Mouse (Mus musculus) G1E (cell line): ENCODE measurements at regions not wholly inside any gene's neighbourhood (a gene's known extent, or its start where the extent isn't known, plus 50 kb on each side); places are given as distances from the start of the nearest gene placed in this dataset.

Experiments used
- ATAC-seq: 2 replicates; pipeline ENCODE4 v1.8.0; 2016; ENCODE audit warnings: mild to moderate bottlenecking; ENCODE audit not compliant: insufficient number of reproducible peaks, poor library complexity, low FRiP score, severe bottlenecking; ENCODE audit errors: extremely low read depth
- DNase-seq: peaks from one replicate; pipeline ENCODE4 v3.0.0; 2012; ENCODE audit warnings: low spot score
- H3K27me3 ChIP-seq: 2 replicates; pipeline ENCODE4 v1.6.1; 2012; ENCODE audit warnings: mild to moderate bottlenecking, low read length, inconsistent platforms; ENCODE audit not compliant: insufficient read depth
- H3K36me3 ChIP-seq: replicated peaks from 2 replicates; pipeline ENCODE3; 2012; ENCODE audit warnings: mild to moderate bottlenecking, inconsistent platforms
- H3K4me1 ChIP-seq: 2 replicates; pipeline ENCODE4 v1.6.1; 2012; ENCODE audit warnings: low read depth, low read length, inconsistent platforms, mixed read lengths; ENCODE audit not compliant: insufficient read depth
- H3K4me3 ChIP-seq: 2 replicates; pipeline ENCODE4 v1.5.1; 2012; ENCODE audit warnings: low read depth, mild to moderate bottlenecking, inconsistent platforms, low read length, moderate library complexity, mixed read lengths
- H3K9me3 ChIP-seq: replicated peaks from 2 replicates; pipeline ENCODE4 v1.6.1; 2012; ENCODE audit warnings: inconsistent platforms
- CTCF ChIP-seq: IDR thresholded peaks from 2 replicates; pipeline ENCODE4 v1.5.1; 2012; ENCODE audit warnings: low read depth, low read length, inconsistent platforms, mixed read lengths
- GATA1 ChIP-seq: IDR thresholded peaks from 2 replicates; pipeline ENCODE4 v1.6.1; 2012; ENCODE audit warnings: borderline replicate concordance, low read length, inconsistent platforms, mixed read lengths
- GATA2 ChIP-seq: IDR thresholded peaks from 2 replicates; pipeline ENCODE4 v1.6.1; 2012; ENCODE audit warnings: low read depth, low read length, inconsistent platforms, borderline replicate concordance
- POLR2AphosphoS5 ChIP-seq: IDR thresholded peaks from 2 replicates; pipeline ENCODE4 v1.6.1; 2012; ENCODE audit warnings: low read depth, low read length, inconsistent platforms; ENCODE audit not compliant: insufficient replicate concordance
- TAL1 ChIP-seq: conservative IDR thresholded peaks from 2 replicates; pipeline ENCODE4 v1.6.1; 2012; ENCODE audit warnings: low read depth, low read length, inconsistent platforms, mixed read lengths

GRCm38 (mm10) chr5:37932086-37932759 is 106.3 kb upstream of the Stx18 start:
- Histone ChIP-seq H3K4me1 (no peaks in the 10 kb centered on the region), H3K27me3 (peaks cover 2% of the 10 kb centered on the region; the same call in 1 of the 2 replicates), H3K9me3 (no peaks in the 10 kb centered on the region; the same call in 1 of the 2 replicates), H3K4me3 (no peak overlapping the region), H3K36me3 (no peaks in the 10 kb centered on the region)
- no peak for ATAC-seq
- DNase-seq: no peak
- TF ChIP-seq GATA1: no peak
- TF ChIP-seq TAL1: no peak
- TF ChIP-seq POLR2AphosphoS5: no peak
- no peak for TF ChIP-seq GATA2
- TF ChIP-seq CTCF: no peak

DNA sequence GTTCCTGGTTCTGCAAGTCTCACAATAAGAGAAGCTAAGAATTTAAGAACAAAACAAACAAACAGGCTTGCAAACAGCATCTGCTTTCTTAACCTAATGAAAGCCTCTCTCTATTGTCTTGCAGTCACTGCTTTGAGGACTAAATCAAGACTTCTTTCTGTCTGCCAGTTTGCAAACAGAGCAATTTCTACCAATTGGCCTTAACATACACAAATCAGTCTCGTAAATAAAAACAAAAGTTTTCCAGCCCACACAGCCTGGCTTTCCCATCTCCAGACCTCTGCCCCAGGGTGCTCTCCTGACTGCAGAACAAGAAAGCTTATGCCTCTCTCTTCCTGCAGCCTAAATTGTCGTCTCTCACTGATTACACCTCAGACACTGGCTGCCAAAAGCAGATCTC is 96.1 kb upstream of the Msx1 start:
- no peaks in the 10 kb centered on the region for H3K27me3 ChIP-seq
- ATAC-seq (no peak), DNase-seq (no peak)
- no peaks in the 10 kb centered on the region for H3K36me3 ChIP-seq
- TF ChIP-seq POLR2AphosphoS5: no peak
- no peak for TF ChIP-seq GATA1
- TF ChIP-seq TAL1: no peak
- no peak for TF ChIP-seq GATA2
- TF ChIP-seq CTCF: no peak
- H3K4me3 ChIP-seq: no peak overlapping the region
- no peaks in the 10 kb centered on the region for H3K4me1 ChIP-seq
- peaks cover 12% of the 10 kb centered on the region; the same call in 1 of the 2 replicates for H3K9me3 ChIP-seq

DNA sequence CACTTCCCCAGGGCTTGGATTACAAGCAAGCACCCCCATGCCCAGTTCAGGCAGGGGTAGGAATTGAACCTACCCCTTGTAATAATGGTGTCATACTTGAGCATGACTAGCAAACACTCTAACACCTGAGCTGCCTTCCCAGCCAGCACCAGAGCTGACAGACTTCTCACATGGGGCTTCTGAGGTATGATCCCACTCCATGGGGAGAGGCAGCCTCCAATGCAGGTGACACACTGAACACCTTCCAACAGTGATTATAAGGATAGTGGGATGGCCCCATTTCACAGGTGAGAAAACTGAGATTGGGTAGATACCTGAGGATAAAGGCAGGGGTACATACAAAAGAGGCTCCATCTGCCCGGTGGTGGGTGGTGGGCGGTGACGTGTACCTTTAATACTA is 94.7 kb upstream of the Msx1 start:
- no peaks in the 10 kb centered on the region for H3K27me3 ChIP-seq
- DNase-seq (no peak), ATAC-seq (no peak)
- TF ChIP-seq POLR2AphosphoS5: no peak
- no peak overlapping the region for H3K4me3 ChIP-seq
- H3K9me3 ChIP-seq: peaks cover 12% of the 10 kb centered on the region; the same call in 1 of the 2 replicates
- H3K4me1 ChIP-seq: no peaks in the 10 kb centered on the region
- no peaks in the 10 kb centered on the region for H3K36me3 ChIP-seq

- DNase-seq: no peak
- Histone ChIP-seq H3K4me1 (no peaks in the 10 kb centered on the region), H3K27me3 (no peaks in the 10 kb centered on the region), H3K4me3 (no peak overlapping the region), H3K9me3 (peaks cover 12% of the 10 kb centered on the region; the same call in 1 of the 2 replicates), H3K36me3 (no peaks in the 10 kb centered on the region)
- TF ChIP-seq GATA2: no peak
- no peak for TF ChIP-seq GATA1
- TF ChIP-seq TAL1: no peak
- no peak for TF ChIP-seq CTCF
- TF ChIP-seq POLR2AphosphoS5: no peak
- ATAC-seq: no peak
Measured at GRCm38 (mm10) chr5:37918001-37918707, 93.8 kb upstream of the Msx1 start.

DNA sequence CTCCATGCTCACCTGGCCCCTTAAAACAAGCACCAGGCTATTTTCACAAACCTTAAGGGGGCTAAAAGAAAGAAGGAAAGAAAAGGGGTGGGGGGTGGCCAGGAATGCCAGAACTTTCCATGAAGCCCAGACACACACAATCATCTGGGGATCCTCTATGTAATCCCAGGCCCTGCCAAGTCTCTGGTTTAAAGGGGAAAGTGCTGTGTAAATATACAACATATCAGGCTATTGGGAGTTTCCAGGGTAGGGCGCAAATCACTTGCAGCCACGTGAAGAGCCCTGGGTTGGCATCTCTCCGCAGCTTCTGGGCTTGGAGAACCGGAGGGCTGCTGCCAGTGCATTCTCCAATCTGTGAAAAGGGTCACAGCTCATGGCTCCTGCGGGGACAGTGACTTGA is 92.8 kb upstream of the Msx1 start:
- Histone ChIP-seq H3K4me3 (no peak overlapping the region), H3K36me3 (no peaks in the 10 kb centered on the region), H3K9me3 (peaks cover 10% of the 10 kb centered on the region; the same call in 1 of the 2 replicates), H3K4me1 (no peaks in the 10 kb centered on the region), H3K27me3 (no peaks in the 10 kb centered on the region)
- no peak for DNase-seq
- TF ChIP-seq TAL1 (no peak), GATA1 (no peak), GATA2 (no peak), POLR2AphosphoS5 (no peak), CTCF (no peak)
- ATAC-seq: no peak

DNA sequence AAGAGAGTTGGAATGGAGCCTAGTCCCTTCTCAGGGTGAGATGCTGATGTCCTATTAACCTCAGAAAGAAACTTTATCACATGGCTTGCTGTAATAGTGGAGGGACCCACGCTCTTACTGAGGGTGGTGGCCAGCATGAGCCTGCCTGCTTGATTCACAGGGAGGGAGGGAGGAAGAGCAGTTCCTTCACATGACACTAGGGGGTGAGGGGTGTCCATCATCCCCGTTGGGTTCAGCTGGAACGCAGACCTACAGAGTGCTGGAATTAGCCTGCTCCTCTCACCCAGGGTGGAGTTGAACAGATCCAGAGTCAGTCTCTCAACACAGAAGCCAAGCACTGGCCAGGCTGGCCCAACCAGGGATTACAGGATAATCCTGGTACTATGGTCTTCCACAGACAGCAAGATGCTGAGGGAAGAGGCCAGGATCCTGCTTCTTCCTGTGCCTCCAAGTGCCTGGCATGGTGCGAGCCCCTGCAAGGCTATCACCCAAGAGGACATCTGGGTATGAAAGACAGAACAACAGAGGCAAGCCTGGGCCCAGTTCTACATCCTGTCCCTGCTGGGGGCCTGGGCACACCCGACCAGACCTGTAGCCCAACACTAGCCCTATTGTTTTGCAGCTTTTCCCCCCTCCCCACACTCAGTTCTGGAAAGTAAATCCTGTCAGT is 80.4 kb upstream of the Msx1 start:
- Histone ChIP-seq H3K4me1 (no peaks in the 10 kb centered on the region), H3K27me3 (no peaks in the 10 kb centered on the region), H3K4me3 (no peak overlapping the region), H3K36me3 (no peaks in the 10 kb centered on the region), H3K9me3 (peaks cover 19% of the 10 kb centered on the region)
- TF ChIP-seq POLR2AphosphoS5 (no peak), TAL1 (no peak), CTCF (no peak), GATA2 (no peak), GATA1 (no peak)
- no peak for DNase-seq
- no peak for ATAC-seq
